Mouse (Mus musculus) neutrophil, adult 5-6 weeks (primary cell): ENCODE results near the gene Slirp. TPM values are rescaled to one million over a fixed set of nuclear protein-coding genes. Genes with fewer than 3 reads are reported as not detected.
"Not testable (repeated sequence)": the region's sequence is repeated elsewhere in the genome, so short reads cannot be mapped to it uniquely, and the experiment has no call there.

Experiments
- ATAC-seq: fragments of 151-379, 151-347 bp; 2 replicates; pipeline ENCODE4 v1.8.0; 2017; ENCODE audit warnings: mild to moderate bottlenecking, moderate TSS enrichment; ENCODE audit not compliant: insufficient number of reproducible peaks, poor library complexity, low FRiP score, severe bottlenecking; ENCODE audit errors: extremely low read depth
- total RNA-seq: library from RNA; stranded (forward); fragments of 200-1000 nt; gene quantifications from 2 replicates; pipeline ENCODE4 v1.2.3, GENCODE M21; 2017

The Slirp gene
- total RNA-seq, 1 experiment from 2014 or later: 12.0 TPM

DNA sequence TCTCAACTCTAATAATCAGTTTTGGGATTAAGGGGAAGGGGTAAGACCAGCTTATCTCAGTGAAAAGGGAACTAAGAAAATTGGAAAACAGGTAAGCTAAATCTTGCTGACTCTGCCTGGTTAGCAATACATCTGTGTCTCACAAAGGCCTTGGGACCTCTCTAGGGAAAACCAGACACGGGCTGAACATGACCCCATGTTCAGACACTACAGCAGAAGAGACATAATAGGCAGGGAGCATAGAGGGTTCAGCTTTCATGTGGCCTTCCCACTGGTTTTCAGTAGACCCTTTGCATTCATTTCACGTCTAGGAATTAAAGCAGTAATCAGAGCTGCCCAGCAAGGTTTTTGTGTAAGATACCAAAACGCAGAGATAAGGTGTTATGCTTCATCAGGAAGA is 19.2 kb upstream of the Slirp start:
- no peak for ATAC-seq

DNA sequence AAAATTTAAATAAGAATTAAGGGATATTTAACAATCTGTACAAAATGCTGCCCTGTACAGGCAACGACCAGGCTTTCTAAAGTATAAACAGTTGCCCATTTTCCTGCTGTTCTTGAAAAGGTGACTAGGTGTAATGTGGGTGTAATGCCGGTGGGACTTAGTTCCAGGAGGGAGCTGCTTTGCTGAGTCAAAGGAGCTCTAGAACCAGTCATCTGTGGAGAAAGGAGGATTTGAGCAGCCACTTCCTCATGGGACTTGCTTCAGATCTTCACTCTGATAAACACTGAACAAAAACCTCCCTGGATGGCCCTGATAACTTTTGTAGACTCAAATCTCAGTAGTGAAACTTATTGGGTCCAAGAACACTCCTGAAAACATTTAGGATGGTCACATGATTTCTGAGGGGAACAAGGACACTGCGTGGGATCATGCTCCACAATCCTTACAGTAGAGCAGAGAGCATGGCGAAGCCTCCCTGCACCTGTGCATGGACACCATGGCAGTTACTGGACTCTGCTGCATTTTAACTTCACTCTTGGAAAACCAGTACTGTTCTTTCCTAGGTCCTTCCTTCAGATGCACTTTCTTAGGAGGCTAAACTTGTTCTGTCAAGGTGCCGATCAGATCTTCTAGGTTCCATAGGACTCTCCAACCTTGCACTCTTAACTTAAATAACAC is 17.2 kb upstream of the Slirp start:
- ATAC-seq: no peak

DNA sequence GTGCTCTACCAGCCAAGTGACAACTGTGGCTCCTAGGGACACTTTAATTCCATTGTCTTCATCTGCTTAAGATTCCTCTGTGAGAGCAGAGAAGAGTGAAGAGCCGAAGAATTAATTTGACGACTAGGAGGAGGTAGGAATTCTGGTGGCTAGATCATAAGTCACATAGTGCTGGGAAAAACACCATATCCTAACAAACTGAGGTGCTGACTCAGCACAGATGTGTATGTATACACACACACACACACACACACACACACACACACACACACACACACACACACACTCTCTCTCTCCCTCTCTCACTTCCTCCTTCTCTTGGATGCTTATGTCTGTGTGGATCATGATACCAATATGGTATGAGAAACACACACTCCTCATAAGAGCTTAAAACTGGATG is 15.4 kb upstream of the Slirp start:
- ATAC-seq: no peak

DNA sequence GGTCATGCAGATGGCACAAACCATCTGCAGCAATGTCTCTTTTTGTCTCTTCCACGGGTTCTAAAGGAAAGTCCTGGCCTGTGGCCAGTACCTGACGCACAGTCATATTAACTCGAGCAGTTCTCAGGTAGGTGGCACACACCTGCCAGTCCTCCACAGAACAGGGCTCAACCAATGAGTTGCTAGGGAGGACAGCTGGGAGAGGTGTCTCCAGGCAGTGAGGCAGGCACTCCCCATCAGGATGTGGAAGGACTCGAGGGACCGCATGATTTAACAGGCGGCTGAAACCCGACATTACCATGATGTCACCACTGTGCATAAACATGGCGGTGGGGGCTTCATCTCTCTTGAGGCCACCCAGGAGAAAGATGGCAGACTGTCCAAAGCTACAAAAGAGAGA is 14.8 kb upstream of the Slirp start:
- ATAC-seq: no peak

DNA sequence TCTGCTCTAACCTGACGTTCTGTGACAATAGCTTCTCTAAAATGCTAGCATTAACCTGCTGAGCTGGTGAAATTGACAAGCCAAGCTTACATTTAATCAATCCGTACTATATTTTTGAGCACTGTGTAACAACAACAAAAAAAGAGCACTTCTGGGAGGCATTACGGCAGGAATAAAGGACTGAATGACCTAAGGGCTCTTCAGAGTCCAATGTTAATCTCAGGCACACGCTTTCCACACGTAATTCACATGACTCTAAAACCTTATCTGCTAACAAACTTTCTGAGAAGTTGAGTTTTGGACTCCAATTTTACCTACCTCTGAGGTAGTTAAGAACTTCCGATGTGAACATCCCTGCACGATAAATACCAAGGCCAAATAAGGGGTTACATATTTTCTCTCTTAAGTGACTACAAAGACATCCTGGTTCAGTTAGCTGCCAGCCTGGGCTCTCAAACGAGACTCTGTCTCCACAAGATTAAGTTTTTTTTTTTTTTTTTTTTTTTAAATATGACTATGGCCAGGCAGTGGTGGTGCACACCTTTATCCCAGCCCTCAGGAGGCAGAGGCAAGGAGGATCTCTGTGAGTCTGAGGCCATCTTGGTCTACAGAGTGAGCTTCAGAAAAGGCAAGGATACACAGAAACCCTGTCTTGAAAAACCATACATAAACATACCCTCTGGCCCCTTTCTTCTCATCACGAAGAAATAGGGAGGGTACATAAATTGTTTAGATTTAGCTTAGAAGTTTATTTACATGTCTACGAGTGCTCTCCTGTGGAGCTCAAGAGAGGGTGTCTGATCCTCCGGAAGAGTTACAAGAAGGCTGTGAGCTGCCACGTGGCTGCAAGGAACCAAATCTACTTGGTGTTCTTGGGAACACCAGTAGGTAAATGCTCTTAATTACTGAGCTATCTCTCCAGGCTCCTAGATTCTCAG is 1.2 kb upstream of the Slirp start:
- ATAC-seq: no peak

DNA sequence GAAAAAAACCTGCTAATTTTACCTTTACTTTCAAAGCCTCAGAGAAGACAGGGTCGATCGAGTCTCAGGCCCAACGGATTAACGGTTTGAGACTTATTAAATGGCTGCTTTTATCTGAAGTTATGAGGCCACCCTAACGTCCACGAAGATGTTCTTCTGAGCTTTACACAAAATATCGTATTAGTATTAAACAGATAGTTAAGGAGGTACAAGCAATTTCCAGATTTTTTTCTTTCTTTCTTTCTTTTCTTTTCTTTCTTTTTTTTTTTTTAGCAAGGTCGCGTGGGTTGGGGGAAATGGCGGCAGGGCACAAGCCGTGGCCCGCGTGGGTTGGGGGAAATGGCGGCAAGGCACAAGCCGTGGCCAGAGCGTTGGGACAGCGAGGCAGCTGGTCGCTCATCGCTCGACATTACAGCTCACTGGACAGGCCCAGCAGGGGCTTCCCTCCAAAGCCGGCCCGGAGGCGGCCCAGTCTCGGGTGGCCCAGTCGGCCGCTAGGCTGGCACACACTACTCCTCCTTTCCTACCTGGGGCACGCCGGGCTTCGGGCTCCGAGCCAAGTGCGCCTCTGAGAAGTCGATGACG is 489 bp upstream of the Slirp start:
- peak; percentile 20; the same call in 1 of the 2 replicates for ATAC-seq

DNA sequence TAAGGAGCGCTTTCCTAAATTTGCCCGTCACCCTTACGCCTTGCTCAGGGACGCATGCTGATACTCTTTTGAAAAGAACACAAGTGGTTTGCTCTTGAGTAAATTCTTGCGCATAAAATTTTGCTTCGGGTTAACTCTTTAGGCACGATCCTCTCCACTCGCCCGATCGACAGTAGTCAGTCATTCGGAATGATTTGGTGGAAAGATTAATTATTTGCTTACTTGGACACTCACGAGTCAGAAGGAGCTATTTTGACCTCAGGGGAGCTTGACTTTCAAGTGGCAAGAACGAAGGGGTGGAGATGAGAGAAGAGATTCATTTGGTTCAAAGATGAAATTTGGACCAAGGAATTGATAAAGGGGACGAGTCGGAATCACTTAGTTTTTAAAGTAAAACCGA is 515 bp downstream of the Slirp start:
- no peak for ATAC-seq

DNA sequence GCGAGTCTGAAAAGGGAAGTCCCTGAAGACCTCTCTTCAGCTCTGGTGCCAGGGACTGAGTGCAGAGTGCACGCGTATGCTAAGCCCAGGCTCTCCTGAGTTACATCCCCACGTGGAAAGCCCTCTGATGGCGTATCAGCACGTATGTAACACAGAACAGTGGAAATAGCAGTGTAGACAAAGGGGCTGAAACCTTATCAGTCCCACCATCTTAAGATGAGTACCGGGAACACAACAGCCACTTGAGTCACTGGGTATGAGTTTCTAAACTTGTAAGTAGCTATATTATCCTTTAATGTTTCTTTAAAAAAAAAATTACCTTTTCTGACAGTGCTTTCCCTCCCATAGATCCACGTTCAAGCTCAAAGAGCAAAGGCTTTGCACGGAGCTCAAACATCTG is 5.8 kb downstream of the Slirp start:
- no peak for ATAC-seq

DNA sequence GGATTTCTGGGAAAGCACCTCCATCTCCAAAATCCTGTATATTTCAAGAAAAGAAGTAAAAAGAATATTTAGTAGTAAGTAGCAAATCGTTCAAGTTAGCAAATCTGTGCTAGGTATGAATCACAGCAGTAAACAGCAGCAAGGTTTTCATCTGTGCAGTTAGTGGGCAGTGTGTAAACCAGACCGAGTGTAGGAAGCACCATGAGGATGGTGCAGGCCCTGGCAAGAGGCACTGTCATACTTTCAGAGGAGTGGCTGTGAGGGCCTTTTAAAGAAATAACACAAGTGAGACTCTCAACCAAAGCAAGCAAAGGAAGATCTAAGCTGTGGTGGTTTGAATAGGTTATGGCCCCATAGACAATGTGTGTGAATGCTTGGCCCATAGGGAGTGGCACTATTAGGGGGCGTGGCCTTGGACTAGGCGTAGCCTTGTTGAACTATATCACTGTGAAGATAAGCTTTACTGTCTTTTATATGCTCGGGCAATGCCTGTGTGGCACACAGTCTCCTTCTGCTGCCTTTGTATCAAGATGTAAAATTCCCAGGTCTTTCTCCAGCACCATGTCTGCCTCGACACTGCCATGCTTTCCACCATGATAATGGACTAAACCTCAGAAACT is 21.1 kb downstream of the Slirp start:
- no peak for ATAC-seq

DNA sequence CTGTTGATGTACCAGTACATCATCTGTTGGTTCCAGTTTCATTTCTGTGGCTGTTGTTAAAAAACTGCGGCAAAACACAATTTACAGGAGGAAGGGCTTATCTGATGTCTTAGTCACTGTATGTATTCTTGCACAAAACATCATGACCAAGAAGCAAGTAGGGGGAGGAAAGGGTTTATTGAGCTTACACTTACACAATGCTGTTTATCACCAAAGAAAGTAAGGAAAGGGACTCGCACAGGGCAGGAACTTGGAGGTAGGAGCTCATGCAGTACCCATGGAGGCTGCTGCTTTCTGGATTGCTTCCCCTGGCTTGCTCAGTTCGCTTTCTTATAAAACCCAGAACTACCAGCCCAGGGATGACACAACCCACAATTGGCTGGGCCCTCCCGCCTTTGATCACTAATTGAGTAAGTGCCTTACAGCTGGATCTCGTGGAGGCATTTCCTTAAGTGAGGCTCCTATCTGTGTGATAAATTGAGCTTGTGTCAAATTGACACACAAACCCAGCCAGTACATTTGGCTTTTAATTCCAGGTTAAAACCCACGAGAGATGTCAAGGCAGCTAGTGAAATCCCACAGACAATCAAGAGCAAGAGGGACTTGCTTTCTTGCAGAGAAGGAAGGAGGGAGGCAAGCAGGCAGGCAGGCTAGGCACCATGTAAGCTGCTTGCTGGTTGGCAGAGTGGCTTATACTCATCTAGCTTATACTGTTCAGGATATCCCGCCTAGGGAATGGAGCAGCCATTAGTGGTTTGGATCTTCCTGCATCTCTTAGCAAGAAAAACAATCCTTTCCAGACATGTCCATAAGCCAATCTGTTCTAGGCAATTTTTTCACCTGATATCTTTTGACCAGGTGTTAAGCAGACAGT is 26.8 kb downstream of the Slirp start:
- ATAC-seq: no peak

DNA sequence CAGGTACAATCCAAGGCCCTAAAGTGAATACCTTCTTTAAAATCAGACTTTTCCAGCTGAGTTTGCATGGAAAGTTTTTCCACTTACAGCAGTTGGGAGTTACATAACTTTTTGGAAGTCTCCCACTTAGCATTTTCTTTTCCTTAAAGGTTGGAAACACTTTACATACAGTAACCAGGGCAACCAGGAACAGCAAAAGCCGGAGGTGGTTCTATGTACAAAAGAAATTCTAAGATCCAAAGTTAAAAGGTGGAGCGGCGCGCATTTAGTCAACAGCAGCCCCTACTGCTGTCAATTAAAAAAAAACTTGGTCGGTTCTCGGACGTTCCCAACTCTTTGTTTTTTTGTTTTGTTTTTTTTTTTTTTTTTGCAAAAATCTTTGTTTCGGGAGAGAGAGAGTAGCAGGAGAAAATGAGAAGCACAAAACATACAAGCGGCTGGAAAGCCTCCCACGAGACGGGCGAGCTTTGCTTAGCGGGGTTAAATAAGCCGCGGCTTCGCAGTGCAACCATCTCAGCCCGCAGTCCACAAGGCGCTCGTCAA is 27.8 kb downstream of the Slirp start:
- no peak for ATAC-seq

DNA sequence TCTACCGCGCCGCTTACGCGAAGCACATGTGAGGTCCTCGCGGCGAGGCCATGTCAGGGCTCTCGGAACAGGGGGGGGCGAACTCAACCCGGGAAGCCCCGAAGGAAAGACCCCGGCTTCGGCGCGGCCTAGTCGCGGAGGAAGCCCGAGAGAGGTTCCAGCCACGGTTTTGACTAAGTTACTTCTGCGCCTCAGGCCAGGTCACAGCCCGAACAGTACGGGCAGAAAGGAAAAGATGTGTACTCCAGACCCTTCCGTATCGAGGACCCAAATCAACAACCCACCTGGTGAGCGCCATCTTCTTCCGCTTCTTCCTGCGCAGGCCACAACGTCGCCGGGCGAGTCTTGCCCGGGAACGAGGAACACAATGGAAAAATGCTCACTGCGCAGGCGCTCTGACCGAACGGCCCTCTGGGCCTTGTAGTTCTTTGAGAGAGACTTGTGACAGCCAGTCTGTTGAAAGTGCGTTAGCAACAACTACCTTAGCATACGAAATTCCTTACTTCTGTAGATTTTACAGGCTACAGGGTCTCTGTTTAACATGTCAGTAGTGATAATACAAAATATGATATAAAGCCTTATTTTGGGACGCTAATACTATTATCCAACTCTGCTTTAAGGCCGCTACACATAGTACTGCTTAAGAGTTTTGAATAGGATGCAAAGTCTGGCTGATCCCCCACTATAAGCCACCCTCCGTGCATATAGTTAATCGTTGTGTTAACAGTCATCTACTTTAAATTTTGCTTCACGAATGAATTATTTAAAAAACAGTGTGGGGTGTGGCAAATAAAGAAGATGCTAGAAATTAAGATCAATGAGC is 28.5 kb downstream of the Slirp start, which contains the start of gene Snw1:
TSS of gene Snw1 (minus strand) at position 311 of the 823 bp plus-strand sequence.
- ATAC-seq: peak; percentile 94

DNA sequence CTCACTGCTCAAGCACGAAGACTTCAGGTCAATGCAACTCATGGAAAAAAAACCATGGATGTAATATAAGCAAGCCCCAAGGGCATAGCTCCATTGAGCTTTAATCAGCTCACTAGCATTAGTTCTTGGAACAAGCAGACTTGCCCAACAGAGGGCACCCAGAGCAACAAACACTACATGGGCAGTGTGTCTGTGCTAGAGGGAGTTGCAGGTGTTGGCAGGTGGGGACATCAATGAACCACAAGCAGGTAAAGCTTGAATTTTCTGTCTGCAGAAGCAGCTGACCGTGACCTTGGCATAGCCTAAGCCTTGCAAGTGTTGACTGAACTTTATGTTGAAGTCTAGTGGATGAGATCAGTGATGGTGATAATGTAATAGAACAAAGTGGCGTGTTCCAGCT is 31.1 kb downstream of the Slirp start:
- no peak for ATAC-seq

DNA sequence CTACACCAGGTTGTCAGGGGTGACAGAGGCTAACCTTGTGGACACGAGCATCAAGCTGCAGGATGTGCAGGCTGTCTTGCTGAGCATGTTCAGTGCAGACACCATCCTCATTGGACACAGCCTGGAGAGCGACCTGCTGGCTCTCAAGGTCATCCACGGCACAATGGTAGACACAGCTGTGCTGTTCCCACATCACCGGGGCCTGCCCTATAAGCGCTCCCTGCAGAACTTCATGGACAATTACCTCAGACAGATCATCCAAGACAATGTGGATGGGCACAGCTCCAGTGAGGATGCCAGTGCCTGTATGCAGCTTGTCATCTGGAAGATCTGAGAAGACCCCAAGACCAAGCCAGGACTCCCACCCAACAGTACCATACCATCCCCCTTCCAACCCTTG is 38.8 kb downstream of the Slirp start:
- ATAC-seq: not testable (repeated sequence)

DNA sequence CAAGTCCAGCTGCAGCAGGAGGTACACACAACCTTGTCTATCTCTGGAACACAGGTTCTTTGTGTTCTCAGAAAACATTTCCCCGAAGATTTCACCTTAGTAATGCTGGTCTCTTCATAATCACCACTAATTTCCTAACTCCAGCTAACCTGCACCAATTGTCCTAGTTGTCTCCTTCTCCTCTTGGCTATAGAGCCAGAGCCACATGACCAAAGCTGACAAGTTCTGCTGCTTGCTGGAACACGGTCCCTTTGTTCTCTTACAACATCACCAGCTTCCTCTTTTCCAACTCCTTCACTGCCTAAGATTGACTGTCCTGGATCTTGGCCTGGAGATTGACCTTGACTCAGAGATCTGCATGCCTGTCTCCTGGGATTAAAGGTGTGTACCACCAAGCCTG is 45.0 kb downstream of the Slirp start:
- not testable (repeated sequence) for ATAC-seq

DNA sequence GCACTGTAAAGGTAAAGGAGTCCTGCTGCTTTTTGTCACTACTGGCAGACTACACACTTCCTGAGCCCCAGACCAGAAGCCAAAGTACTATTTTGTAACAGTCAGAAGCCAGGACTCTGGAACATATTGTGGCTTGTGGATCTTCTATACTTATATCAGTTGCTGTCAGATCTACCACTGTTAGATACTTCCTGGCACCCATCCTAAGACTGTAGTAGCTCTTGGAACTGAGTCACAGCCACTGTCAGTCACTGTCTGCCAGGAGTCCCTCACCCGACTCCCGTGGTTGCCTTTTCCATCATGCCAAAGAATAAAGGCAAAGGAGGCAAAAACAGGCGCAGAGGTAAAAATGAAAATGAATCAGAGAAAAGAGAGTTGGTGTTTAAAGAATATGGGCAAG is 50.7 kb downstream of the Slirp start, which contains the start of gene Gm5788:
TSS of gene Gm5788 (plus strand) at position 301 of the 400 bp plus-strand sequence.
- not testable (repeated sequence) for ATAC-seq
